Mouse (Mus musculus) heart, postnatal 36 days (tissue): Measurements from ENCODE around the gene Tmem220. TPM values are rescaled to one million over a fixed set of nuclear protein-coding genes. Genes with fewer than 3 reads are reported as not detected.
"Not testable (repeated sequence)": the region's sequence is repeated elsewhere in the genome, so short reads cannot be mapped to it uniquely, and the experiment has no call there.

Experiments used
- DNase-seq, 2 experiments: peaks; one replicate each; pipeline ENCODE4 v3.0.0; 2021 to 2022
- intact Hi-C: fragments of 180-260 bp; cut with DNase I; formaldehyde crosslinking; loops from one replicate; pipeline ENCODE4 v1.15.1; 2025
- total RNA-seq, 2 experiments: library from RNA; stranded (reverse); gene quantifications; 2 replicates each; pipeline ENCODE4 v1.2.3; 2021

Gene Tmem220
- total RNA-seq, 2 experiments from 2014 or later, result 1.5 to 1.9 TPM

DNA sequence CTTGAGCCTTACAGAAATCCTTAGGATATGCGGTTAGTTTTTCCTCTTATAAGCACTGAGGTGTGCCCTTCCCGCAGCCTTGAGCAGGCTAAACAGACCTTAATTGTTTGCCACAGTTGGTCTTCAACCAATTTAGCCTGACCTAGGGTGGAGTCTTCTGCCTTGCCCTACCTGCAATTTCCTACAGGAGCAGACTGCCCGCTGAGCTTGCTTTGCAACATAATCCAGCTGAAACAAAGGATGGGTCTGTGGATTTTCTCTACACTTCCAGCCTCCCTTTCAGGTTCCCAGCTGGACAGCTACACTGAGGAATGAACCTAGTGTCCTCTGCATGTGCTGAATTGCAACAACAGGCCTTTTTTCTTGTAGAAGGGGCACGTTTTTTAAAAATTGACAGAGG, 13.3 kb upstream of the Tmem220 start:
- no peak for DNase-seq
- intact Hi-C loops, result no loop called here

DNA sequence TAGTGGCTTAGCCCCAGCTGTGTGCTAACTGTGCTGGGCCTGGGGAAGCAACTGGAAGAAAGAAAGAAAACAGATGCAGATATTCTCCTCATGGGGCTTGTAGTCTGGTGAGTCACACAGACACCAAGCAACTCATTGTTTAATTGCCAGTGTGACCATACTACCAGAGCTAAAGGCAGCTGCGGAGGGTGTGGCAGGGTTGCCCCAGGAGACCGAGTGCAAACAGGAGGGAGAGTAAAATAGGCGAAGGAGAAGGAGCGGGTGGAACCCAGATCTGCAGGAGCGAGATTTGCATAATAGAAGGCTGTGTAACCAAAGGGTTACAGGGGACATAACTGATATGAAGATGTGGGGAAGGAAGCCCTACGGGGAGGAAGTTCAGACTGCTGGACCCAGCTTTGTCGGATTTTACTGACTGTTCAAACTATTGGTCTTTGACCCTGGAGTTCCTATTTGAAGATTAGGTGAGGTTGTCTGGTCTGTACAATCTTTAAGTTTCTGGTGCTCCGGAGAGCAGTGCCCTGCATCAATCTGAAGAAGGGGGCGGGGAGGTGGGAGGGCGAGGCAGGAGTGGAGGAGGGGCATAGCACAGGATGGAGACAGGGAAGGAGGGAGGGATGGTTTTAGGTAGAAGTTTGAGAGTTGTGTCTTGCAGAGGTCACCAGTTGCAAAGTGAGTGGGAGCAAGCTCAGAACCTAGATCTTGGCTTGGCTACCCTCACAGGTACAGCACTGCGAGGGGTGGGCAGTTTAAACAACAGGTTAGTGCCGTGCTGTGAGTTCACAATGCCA, 7.0 kb upstream of the Tmem220 start:
- DNase-seq, result peak in 1 of 2 experiments; percentile 28
- intact Hi-C loops, result no loop called here

DNA sequence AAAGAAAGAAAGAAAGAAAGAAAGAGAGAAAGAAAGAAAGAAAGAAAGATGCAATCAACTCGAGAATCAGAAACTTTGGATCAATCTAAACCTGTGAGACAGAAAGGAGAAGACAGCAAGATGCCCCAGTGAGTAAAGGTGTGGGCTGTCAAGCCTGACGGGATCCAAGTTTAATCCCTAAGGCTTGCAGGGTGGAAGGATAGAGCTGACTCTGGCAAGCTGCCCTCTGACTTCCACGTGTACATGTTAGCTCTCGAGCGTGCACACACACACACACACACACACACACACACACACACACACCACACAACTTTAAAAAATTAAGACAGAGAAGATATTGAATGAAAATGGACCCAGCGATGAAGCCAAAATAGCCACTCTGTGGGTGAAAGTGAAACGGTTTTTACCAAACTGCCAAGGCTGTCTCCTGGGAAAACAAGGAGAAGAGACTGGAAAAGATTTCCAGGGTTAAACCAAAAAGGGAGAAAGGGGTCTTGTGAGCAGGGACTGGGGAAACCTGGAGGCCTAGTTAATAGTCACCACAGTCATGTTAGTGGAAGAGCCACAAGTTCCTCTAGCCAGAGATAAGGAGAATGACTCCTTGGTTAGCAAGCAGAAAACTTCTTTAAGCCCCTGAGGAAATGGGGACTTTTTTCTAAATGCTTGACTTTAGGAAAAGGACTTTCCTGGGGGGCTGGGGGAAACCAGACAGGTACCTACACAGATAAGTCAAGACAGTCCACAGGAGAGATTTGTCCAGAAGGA, 5.1 kb upstream of the Tmem220 start:
- intact Hi-C loops, result loop anchor here (2.0 kb wide), 1 partner anchor 35 kb away; no protein-coding TSS in a partner anchor
- no peak for DNase-seq

DNA sequence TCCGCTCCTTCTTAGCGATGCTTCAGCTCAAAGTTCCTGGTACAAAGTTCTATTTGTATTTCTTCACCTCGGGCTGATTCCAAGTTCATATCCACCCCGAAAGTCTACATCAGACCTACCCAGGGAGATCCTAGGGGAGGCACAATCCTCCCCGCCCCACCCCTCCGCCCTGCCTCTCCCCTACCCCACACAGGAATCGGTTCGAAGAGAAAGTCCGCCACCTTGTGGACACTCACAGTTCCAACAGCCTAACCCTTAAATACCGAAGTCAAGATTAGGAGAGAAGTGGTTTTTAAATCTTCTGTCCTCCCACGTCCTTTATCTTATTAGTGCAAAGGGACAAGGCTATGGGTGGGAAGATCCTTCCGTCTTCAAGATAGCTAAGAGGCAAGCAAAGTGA, 4.0 kb upstream of the Tmem220 start:
- intact Hi-C loops, result loop anchor here (1.0 to 2.0 kb wide), 2 partner anchors 36 to 115 kb away; no protein-coding TSS in a partner anchor
- peak; percentile 70 to 73 for DNase-seq

DNA sequence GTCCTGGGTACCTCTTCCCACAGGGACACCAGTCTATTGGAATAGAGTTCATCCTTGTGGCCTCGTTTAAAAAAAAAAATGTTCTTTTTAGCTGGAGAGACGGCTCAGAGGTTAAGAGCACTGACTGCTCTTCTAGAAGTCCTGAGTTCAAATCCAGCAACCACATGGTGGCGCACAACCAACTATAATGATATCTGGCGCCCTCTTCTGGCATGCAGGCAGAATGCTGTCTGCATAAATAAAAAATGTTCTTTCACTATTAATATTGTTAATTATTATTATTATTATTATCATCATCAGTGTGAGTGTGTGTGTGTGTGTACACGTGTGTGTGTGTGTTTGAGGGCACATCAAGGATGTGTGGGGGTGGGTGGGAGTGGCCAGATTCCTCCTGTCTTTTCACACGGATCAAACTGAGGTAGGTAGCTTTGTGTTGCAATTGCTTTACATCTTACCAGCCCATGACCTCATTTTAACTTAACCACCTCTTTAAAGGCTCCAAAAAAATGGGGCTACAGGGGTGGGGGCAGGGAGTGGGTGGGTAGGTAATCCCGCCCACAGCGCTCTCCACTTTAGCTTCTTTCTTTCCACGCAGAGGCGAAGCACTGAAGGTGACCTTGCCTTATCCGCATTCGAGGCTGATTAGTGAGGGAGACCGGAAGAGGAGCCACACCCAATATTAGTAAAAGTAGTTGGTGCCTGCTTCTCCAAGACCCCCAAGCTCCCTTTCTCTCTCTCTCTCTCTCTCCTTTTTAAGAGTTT, 2.4 kb upstream of the Tmem220 start:
- intact Hi-C loops, result no loop called here
- DNase-seq, result peak in 1 of 2 experiments; percentile 13

DNA sequence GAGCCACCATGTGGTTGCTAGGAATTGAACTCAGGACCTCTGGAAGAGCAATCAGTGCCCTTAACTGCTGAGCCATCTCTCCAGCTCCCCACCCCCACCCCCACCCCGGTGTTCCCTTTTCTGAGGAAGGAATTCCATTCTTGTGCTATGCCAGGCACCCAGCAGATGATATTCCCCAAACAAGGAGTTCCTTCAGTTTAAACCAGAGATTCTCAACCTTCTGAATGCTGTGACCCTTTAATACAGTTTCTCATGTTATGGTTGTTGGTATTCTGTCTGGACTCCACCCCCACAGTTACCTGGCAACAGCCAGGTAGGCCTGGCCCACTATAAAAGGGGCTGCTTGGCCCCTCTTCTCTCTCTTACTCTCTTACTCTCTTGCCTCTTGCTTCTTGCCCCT, 1.8 kb upstream of the Tmem220 start:
- intact Hi-C loops, DNase-seq: not testable (repeated sequence)

DNA sequence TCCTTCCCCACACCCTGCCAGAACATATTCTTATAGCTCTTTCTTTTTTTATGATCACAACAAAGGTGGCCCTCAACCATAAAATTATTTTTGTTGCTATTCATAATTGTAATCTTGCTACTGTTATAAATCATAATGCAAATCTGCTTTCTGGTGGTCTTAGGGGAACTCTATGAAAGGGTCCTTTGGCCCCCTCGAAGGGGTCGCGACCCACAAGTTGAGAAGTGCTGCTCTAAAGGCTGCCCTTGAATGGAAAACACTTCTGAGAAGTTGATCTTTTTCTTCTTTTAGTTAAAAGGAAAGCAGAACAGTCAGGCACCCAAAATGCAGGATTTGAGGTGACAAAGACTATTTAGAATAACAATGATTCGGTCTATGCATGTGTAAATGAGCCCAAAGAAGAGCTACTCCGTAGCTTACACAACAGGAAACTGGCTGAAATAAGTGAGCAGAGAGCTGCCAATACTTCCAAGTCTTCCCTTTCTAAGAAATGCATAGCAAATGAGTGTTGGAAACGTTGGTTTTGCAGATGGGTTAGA, 1.1 kb upstream of the Tmem220 start:
- intact Hi-C loops, result loop anchor here (1.0 to 2.0 kb wide), 2 partner anchors 29 to 56 kb away; partner anchors contain the start of genes Adprm and Sco1

DNA sequence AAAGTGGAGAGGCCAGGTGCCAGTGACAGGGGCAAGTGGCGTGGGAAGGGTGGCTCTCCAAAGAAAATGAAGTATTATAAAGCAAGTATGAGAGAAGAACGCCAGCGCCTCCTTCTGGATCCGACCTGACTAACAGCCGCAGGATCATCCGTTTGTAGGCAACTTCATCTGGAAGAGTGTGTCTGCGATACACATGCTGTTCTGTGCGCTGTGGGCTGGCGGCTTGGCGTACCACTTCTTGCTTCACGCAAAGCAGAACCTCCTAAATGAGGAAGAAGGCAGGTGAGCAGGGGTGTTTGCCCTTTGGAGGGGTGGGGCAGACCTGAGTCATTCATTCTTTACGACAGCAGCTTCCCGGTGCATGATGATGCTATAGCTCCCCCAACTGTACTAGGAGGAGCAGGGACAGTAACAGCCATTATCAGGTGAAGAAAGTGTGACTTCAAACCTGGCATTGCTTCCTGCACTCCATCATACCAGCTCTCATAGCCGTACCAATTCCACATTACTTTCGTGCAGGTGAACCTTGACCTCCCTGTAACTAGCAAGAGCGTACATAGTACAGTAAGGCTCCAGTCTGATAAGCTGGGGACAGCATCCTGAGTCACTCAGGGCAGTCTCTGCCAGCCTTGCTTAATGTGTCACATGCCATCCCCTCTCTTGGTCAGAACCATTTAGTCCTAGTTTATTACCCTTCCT, 6.1 kb downstream of the Tmem220 start:
- intact Hi-C loops, result no loop called here
- no peak for DNase-seq

More for the DNA sequence above, 1.1 kb upstream of the Tmem220 start:
- DNase-seq, result no peak

DNA sequence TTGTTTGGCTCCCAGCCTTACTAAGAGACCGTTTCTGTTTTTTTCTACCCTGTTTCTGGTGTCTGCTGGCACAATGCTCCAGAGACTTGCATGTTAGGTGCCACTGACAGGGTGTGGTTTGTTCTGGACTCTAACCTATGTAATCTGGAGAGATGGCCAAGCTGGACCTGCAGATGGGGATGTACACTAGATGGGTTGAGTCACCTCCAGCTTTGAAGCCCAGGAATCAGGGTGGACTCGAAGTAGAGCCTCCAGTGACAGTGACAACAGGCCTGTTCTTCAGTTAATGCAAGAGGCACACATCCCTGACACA, 6.6 kb downstream of the Tmem220 start:
- intact Hi-C loops, result no loop called here
- no peak for DNase-seq

DNA sequence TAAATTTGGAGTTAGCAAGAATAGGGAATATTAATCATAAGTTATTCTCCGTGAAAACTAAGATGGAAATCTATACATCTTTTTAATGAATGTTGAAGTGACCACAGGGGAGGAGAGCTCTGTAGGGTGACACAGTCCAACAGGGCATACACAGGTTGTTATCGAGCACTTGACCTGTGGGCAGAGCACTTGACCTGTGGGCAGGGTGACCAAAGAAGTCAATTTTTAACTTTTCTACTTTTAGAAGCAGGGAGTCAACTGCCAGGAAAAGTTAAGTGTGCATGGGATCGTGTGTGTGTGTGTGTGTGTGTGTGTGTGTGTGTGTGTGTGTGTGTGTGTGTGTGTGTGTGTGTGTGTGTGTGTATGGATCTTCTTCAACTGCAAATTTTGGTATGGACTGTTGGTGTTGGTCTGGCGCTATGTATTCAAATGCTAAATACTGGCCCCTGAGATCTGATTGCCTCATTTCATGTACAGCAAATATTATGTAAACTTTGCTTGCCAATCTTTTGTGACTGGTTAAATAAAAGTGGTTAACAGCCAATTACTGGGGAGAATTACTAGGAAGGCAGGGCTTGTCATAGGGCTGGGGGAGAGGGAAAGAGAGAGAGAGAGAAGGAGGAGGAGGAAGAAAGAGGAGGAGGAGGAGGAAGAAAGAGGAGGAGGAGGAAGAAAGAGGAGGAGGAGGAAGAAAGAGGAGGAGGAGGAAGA, 10.0 kb downstream of the Tmem220 start:
- intact Hi-C loops, result no loop called here
- DNase-seq, result no peak

DNA sequence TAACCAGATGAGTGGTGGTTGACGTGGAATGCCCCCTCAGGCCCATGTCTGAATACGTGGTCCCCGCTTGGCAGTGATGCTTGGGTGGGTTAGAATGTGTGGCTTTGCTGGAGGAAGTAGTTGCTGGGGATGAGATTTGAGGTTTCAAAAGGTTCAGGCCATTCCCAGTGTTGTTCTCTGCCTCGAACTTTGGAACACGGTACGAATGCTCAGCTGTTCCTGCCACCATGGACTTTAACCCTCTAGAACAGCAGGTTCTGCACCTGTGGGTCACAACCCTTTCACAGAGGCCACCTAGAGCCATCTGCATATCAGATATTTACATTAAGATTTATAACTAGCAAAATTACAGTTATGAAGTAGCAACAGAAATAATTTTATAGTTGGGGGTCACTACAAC, 11.3 kb downstream of the Tmem220 start:
- no peak for DNase-seq
- intact Hi-C loops, result no loop called here

DNA sequence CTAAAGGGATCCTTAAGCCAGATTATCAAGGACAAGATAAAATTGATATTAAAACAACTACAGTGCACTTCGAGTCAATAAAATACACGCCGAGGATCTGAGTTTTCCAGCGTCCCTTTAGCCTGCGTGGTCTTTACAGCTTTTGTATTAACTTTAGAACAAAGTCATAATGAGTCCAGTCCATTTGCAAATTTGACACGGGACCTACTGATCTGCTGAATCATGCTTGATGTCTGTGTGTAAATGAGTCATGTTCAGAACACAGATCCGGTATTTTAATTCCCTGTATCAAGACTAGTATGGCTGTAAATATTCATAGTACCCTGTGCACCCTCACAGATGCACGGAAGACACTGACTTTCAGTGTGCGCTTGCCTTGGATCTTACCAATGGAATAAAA, 11.9 kb downstream of the Tmem220 start:
- intact Hi-C loops, result no loop called here
- no peak for DNase-seq

DNA sequence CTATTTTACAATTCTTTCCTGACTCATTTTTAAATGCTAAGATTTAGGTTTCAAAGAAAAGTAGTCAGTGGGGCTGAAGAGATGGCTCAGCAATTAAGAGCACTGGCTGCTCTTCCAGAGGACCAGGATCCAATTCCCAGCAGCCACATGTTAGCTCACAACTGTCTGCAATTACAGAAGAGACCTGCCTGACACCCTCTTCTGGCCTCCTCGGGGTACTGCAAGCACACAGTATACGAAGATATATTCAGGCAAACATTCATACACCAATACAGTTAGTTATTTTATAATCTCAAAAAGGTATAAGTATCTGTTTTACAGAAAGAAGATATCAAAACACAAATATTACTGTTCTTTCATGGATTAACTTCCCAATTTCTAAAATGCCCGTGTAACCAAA, 14.8 kb downstream of the Tmem220 start:
- intact Hi-C loops, result no loop called here
- no peak for DNase-seq

DNA sequence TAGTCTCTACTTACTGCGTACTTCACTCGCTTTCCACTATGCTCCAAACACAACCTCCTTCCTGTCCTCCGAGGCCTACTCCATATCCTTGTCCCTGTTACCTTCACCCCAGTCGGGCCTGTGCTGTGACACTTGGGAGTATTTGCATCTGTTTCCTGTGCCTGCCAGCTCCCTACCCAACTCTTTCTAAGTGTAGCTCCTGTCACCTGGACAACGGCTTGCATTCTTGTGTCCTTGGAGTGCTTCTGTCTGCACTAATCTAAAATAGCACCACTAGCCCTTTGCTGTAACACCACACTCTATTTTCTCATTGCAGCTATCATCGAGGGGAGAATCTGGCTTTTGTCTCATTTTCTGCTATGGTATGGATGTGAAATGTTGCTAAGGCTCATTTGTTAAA, 15.5 kb downstream of the Tmem220 start:
- DNase-seq, result no peak
- intact Hi-C loops, result no loop called here

DNA sequence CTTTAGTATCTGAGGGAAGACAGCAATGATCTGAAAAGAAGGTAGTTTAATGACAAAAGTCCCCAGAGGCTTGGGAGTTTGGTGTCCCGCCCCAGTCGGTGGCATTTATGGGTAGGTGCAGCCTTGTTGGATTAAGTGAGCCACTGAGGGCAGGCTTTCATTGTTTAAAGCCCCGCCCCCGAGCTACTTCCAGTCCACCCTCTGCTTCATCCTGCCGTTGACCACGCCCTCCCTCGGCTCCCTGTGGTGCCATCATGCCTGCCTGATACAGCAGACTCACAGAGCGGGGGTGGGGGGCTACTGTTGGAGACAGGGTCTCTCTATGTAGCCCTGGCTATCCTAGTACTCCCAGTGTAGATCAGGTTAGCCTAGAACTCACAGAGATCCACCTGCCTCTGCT, 18.1 kb downstream of the Tmem220 start:
- intact Hi-C loops, result no loop called here
- DNase-seq, result no peak

DNA sequence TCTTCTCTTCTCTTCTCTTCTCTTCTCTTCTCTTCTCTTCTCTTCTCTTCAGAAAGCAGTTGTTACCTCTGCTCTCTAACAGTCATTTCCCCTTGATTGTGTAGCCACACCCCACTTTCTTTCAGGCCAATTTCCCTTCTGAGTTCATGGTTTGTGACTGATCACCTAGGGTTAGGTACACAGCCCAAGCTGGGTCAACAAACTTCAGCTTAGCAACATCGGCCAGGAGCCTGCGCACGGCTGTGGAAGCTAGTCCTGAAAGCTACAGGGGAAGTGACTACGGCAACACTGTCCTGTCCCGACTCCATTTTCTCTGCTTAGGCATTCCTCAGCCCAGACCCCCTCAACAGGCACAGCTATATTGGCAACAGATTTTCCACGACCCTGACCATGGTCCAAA, 20.0 kb downstream of the Tmem220 start:
- intact Hi-C loops, result no loop called here
- no peak for DNase-seq

DNA sequence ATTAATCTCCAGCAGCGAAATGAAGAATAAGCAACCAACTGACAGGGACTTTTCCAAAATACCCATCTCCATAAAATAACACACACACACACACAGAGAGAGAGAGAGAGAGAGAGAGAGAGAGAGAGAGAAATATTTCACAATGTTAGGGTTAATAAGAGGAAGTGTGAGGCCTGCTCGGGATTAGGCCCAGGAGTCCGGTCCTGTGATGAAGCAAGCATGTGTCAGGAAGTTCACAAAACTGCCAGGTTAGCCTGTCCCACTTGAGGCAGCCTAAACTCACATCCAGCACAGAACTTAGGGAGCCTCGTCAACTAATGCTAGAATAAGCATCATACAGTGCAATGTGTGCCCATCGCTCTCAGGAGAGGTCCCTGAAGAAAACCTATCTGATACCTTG, 22.2 kb downstream of the Tmem220 start:
- DNase-seq, result no peak
- intact Hi-C loops, result no loop called here

DNA sequence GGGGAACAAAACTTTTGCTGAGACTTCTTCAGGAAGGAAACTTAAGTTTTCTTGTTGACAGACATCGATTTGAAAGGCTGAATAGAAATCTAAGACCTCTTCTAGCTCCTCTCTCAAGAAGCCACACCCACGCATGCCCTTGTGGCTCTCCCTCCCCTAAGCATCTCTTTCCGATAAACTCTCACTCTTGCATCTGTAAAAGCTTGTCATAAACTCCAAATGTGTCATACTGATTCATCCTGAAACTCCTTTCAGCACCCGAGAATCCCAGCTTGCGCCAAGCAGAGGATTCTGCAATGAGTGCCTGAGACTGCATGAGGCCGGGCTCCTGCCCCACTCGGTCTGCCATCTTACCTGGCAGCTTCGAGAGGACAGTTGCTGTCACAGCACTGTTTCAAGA, 23.5 kb downstream of the Tmem220 start:
- intact Hi-C loops, result no loop called here
- DNase-seq, result no peak

DNA sequence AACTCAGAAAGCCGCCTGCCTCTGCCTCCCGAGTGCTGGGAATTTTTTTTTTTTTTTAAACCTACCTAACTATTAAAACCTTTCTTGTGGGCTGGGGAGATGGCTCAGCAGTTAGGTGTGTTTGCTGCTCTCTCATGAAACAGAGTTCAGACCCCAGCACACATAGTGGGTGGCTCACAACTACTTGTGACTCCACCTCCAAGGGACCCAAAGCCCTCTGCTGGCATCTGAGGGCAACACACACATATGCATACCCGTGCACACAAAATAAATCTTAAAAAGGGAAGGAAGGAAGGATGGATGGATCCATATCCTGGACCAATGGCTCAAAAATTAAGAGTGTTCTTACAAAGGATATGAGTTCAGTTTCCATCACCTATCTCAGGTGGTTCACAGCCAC, 24.3 kb downstream of the Tmem220 start:
- DNase-seq, result no peak
- intact Hi-C loops, result no loop called here
